Mouse (Mus musculus) layer of hippocampus, adult 8-10 months (tissue): Measurements from ENCODE around the gene Esyt2. TPM values are rescaled to one million over a fixed set of nuclear protein-coding genes. Genes with fewer than 3 reads are reported as not detected.

Experiments
- DNase-seq, 2 experiments: peaks; one replicate each; pipeline ENCODE4 v3.0.0; 2022; ENCODE audit warnings: low spot score in 2 of 2
- total RNA-seq, 4 experiments: library from RNA; stranded (reverse); gene quantifications; 2 replicates each; pipeline ENCODE4 v1.2.4; 2022

The Esyt2 gene
- total RNA-seq, 4 experiments from 2014 or later = 56.7 to 82.0 (median 65.6) TPM

DNA sequence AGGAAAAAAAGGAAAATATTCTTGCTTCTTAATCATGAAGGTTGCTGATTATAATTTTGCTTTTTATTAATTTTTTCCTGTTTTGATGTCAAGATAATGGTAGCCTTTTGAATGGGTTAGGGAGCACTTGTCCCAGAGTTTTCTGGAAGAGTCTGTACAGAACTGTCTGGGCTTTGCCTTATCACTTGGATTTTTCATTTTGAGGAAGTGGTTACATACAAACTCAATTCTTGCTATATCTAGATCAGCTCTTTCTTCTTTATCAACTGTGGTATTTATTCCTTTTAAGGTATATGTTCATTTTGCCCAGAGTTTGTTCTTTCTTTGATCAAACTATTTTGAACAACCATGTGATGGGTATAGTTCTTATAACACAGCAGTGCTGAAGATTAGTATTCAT lies 81.1 kb downstream of the Esyt2 start:
- DNase-seq = no peak

DNA sequence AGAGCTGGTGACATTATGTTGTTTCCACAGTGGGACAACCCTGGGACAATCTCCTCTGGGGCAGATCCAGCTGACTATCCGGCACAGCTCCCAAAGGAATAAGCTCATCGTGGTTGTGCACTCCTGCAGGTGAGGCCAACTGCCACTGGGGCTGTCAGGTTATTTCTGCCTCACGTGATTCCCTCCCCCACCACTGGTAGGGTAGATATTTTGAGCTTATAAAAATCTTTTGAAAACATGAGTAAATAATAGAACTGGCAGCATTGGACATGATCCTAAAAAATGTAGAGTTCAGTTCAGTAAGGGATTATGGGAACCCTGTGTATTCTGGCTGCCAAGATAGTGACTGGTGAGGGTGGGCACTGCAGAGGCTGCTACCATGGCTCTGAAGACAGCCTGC lies 85.9 kb downstream of the Esyt2 start:
- DNase-seq = no peak

DNA sequence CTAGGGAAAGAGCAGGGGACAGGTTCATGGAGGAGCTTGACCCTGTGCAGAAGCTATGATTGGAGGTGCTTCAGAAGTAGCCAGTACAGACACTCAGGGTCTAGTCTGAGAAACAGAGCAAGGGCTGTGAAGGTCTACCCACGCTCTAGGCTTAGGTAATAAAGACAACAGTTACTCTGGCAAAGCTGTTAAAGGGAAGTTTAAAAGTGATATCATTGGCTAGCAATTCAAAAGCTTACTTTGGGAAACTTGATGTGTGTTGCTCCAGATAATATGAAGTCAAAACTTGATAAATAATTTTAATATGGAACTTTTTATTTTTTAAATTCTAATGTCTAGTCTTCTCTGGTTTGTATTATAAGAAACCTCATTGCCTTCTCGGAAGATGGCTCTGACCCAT lies 86.3 kb downstream of the Esyt2 start:
- no peak for DNase-seq

- DNase-seq = no peak
These were observed 87.9 kb downstream of the Esyt2 start for GRCm38 (mm10) chr12:116368857-116369256.

- no peak for DNase-seq
These were observed 102.1 kb downstream of the Esyt2 start for GRCm38 (mm10) chr12:116383101-116383500.

DNA sequence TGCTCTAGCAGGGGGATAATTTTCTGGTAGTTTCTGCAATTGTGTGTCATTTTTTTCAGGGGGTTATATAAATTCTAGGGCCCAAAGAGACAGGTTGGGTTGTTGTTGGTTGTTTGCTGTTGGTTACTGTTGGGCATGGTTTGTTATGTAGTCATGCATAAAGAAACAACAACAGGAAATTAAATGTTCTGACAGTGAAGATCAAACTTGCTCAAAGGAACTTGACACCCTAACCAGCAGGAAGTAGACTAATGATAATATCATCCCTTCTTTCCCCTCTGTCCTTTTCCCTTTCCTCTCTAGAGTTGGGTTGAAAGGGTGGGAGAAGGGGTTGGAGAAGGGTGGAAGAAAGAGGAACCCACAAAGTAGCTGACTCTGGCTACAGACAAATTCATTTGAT lies 103.0 kb downstream of the Esyt2 start:
- no peak for DNase-seq

- DNase-seq = no peak
These were observed 105.8 kb downstream of the Esyt2 start for GRCm38 (mm10) chr12:116386802-116387201.

GRCm38 (mm10) chr12:116389868-116390267 lies 108.9 kb downstream of the Esyt2 start:
- DNase-seq = no peak

- no peak for DNase-seq
These were observed 113.3 kb downstream of the Esyt2 start for GRCm38 (mm10) chr12:116394327-116394726.

- no peak for DNase-seq
These were observed 114.3 kb downstream of the Esyt2 start for GRCm38 (mm10) chr12:116395312-116395711.

DNA sequence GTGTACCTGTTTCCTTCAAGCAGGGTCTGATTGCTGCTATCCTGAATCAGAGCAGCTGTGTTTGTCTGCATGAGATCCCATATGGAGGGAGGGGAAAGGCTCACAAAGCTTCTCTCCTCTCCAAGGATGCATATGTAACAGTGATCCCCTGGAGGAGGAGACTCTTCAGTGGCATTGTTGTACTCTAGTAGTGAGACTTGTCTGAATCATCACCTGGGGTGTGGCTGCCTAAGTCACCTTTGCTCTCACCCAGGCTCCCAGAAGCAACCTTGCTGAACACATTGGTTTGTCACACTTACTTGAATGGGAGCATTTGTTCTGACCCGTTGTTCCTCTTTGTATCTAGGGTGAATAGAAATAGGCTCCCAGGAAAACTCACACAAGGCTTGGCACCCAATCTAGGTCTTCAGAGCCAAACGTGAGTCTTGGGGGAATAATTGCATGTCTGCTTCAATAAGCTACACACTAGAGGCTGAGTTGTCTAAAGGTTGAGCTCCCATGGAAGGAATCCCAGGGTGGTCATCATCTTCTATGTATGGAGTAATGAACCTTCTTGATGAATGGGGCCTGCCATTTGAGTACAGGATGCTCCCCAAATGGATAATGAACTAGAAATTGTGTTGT lies 115.2 kb downstream of the Esyt2 start:
- no peak for DNase-seq

GRCm38 (mm10) chr12:116404012-116404679 lies 123.2 kb downstream of the Esyt2 start:
- peak in 1 of 2 experiments; percentile 19 for DNase-seq

DNA sequence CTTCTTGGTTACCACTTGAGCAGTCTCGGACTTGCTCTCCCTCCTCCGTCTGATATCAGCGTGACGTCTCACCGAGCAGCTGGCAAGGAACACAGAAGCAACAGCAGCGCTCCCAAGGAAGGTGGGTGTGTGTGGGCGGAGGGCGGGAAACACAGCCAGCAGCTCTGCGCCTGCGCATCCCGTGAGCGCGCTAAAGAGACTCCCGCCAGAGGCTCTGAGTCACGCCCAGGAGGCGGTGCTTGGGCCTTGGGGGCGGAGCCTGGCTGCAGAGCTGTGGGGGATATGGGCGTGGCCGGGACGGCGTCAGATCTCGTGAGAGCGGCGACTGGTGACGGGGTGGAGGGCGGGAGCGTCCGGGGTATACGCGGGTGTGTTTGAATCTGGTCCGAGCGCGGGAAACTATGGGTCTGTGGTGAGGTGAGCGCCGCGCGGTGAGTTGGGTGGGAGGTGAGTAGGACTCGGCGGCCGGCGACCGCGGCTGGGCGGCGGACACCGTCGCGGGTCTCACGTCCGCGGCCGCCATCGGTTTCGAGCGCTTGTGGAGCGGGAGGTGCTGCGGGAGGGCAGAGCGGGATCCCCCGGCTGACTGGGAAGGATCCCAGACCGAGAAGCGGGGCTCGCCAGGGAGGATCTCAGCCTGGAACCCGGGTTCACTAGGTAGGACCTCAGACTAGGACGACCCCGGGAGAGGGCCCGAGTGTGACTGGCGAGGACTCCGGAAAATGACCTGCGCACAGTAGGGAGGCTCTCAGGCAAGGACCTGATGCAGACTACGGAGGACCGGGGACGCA lies 124.2 kb downstream of the Esyt2 start, which contains the start of gene Ncapg2:
TSS of gene Ncapg2 (plus strand) at position 358 of the 791 bp plus-strand sequence.
- peak; percentile 95 to 96 for DNase-seq

GRCm38 (mm10) chr12:116405836-116406155 lies 124.8 kb downstream of the Esyt2 start:
- no peak for DNase-seq

DNA sequence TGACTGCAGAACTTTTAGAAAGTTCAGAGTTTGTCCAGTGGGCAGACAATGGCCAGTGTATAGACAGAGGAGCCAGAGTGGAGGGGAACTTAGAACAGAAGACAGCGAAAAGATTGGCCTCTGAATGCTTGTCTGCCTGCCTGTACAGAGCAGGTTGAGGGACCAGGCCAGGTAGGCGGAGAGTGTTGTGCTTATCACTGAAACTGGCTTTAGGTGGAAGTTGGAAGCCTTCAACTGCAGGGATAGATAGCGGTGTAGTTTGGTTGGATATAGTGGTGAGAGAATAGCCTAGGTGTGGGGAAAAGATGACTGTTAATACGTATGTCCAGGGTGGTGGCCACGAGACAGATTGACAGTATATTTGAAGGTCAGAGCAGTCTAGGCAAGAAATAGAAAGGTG lies 126.9 kb downstream of the Esyt2 start:
- DNase-seq = no peak

GRCm38 (mm10) chr12:116414941-116415340 lies 133.9 kb downstream of the Esyt2 start:
- DNase-seq = no peak

GRCm38 (mm10) chr12:116416514-116416913 lies 135.5 kb downstream of the Esyt2 start:
- no peak for DNase-seq

GRCm38 (mm10) chr12:116421656-116422055 lies 140.7 kb downstream of the Esyt2 start:
- no peak for DNase-seq

DNA sequence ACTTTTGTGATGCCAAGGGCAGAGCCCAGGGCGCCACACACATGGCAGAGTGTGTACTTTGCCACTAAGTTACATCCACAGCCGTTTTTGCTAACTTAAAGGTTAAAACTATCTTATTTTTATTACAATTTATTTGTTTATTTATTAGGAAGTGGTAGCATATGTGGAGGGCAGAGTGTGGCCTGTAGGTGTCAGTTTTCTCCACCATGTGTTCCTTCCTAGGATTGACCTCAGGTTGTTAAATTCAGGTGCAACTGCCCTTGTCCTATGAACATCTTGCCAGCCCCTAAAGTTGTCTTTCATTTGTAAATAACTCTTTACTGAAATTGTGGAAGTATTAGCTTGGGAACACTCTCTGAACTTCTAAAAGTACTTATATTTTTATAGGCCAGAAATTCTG lies 144.4 kb downstream of the Esyt2 start:
- DNase-seq = no peak

- no peak for DNase-seq
These were observed 152.7 kb downstream of the Esyt2 start for GRCm38 (mm10) chr12:116433742-116434141.

GRCm38 (mm10) chr12:116435232-116435631 lies 154.2 kb downstream of the Esyt2 start:
- no peak for DNase-seq

DNA sequence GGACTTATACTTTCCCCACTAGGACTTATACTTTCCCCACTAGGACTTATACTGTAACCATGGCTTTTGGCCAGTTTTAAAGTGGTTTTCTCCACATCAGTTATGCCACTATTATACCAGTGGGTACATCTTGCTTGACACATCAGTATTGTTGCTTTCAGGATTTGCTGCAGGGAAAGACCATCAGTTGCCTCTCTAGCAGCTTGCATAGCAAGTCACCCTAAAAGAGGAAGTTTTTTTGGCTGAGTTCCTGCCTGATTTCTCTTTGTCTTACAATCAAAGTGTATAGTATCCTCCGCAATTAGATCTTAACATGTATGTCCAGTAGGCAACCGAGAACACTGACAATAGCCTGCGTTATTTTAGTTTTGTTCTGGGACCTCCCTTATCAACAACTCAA lies 155.1 kb downstream of the Esyt2 start:
- no peak for DNase-seq

- DNase-seq = no peak
These were observed 157.6 kb downstream of the Esyt2 start for GRCm38 (mm10) chr12:116438591-116438990.
